Mouse (Mus musculus): Measurements from ENCODE around the gene C1ql4. TPM values are rescaled to one million over a fixed set of nuclear protein-coding genes. Genes with fewer than 3 reads are reported as not detected.
A peak's percentile ranks its signal among the peaks of the same experiment; 100 is the strongest.

Gene C1ql4
- polyA plus RNA-seq, 1 experiment: 0.07 TPM

DNA sequence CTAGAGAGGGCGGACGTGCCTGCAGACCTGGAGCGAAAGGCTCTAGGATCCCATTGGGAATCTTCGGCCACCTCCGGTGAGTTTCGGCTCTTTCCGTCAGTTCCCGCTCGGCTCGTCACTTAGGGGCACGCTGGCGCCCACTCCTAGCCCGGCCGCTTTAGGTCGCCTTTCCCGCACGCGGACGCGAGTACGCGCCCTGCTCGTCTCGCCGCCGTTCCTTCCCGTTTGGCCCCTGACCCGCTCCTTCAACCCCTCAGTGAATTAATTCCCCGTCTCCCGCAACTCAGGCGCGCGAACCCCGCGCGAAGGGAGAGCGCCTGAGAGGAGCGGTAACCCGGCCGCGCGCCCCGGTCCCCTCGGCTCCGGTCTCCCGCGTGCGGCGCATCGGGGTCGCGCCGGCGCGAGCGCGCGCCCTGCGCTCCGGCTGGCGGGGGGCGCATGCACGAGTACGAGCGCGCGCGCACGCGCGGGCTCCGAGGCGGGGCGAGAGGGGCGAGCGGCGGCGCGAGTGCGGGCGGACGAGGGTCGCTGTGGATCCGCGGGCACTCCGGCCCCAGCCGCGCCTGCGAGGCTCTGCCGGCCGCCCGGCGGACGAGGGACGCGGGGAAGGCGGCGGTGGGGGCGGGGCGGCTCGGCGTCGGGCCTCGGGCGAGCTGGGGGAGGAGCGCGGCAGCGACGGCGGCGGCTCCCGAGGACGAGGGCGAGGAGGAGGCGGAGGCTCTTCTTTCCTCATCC is 38.6 kb upstream of the C1ql4 start:
- H3ac ChIP-seq (ENCODE audit: control insufficient read depth, insufficient read length, low read depth): peak overlapping the region; percentile 80
- no peak for TF ChIP-seq MYOD1 (IDR thresholded peaks at IDR 0.05; ENCODE audit: control insufficient read depth, insufficient read length, low read depth)
- peak; percentile 78 for TF ChIP-seq MAX (IDR thresholded peaks at IDR 0.05)
- no peak for TF ChIP-seq MYOG (IDR thresholded peaks at IDR 0.05; ENCODE audit: control insufficient read depth, extremely low read depth, insufficient read length)
- H3K4me3 ChIP-seq (ENCODE audit: insufficient read depth, poor library complexity, severe bottlenecking): peak overlapping the region; percentile 96
- no peaks in the 10 kb centered on the region for H3K36me3 ChIP-seq (ENCODE audit: control insufficient read depth, insufficient read depth)
- no peaks in the 10 kb centered on the region for H3K27me3 ChIP-seq (ENCODE audit: control insufficient read depth, insufficient read depth, insufficient read length)
- peaks cover 16% of the 10 kb centered on the region for H3K79me3 ChIP-seq (ENCODE audit: low read depth)
- peaks cover 47% of the 10 kb centered on the region for H3K79me2 ChIP-seq (ENCODE audit: control insufficient read depth, insufficient read depth)

DNA sequence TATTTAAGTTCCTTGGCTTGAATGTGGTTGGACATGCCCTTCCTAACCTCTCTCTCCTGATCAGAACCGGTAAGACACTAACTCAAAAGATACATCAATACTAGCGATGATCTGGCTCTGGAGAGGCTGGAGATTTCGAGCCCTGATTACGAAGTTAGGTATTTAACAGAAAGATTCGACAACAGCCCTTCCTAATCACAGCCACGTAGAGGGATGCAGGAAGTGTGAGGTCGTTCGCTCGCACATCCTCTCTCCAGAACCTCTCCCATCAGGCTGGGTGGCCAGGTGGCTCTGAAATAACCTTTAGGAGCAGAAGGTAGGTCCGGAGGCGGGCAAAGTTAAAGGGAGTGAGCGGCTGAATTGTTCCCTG is 38.1 kb upstream of the C1ql4 start, which contains the start of gene Spats2:
Gene Spats2, plus strand, starts transcription at position 206 of the 370 bp plus-strand sequence.
- TF ChIP-seq MAX (IDR thresholded peaks at IDR 0.05): no peak
- TF ChIP-seq USF1 (IDR thresholded peaks at IDR 0.05; ENCODE audit: low read depth): no peak
- no peak for TF ChIP-seq MYOG (IDR thresholded peaks at IDR 0.05; ENCODE audit: control insufficient read depth, extremely low read depth, insufficient read length)
- no peak for TF ChIP-seq CEBPB (IDR thresholded peaks at IDR 0.05; ENCODE audit: low read depth)
- TF ChIP-seq CTCF (IDR thresholded peaks at IDR 0.05; ENCODE audit: control insufficient read depth, insufficient read depth, insufficient read length): no peak
- TF ChIP-seq MYOD1 (IDR thresholded peaks at IDR 0.05; ENCODE audit: control insufficient read depth, insufficient read length, low read depth): no peak
- TF ChIP-seq FOSL1 (IDR thresholded peaks at IDR 0.05; ENCODE audit: insufficient read depth, low read length, poor library complexity, severe bottlenecking): no peak

DNA sequence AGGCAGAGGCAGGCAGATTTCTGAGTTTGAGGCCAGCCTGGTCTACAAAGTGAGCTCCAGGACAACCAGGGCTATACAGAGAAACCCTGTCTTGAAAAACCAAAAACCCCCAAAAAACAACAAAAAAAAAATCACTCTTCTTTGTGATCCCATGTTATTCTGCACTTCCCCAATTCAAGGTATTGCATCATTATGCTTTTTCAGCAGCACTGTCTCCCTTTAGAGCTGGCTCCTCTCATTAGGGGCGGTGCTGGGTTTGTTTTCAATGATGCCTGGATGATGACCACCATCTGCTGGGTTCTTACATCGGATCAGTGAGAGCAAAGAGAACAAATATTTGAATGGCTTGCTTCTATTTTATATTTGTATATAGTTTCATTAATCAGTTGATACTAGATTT is 35.0 kb upstream of the C1ql4 start:
- Histone ChIP-seq H3K79me3 (ENCODE audit: low read depth) (peaks cover 8% of the 10 kb centered on the region), H3K36me3 (ENCODE audit: control insufficient read depth, insufficient read depth) (no peaks in the 10 kb centered on the region), H3K27me3 (ENCODE audit: control insufficient read depth, insufficient read depth, insufficient read length) (no peaks in the 10 kb centered on the region), H3K4me3 (ENCODE audit: insufficient read depth, poor library complexity, severe bottlenecking) (no peak overlapping the region), H3K79me2 (ENCODE audit: control insufficient read depth, insufficient read depth) (peaks cover 11% of the 10 kb centered on the region), H3ac (ENCODE audit: control insufficient read depth, insufficient read length, low read depth) (no peak overlapping the region)
- TF ChIP-seq USF1 (IDR thresholded peaks at IDR 0.05; ENCODE audit: low read depth) (no peak), FOSL1 (IDR thresholded peaks at IDR 0.05; ENCODE audit: insufficient read depth, low read length, poor library complexity, severe bottlenecking) (no peak), MYOG (IDR thresholded peaks at IDR 0.05; ENCODE audit: control insufficient read depth, extremely low read depth, insufficient read length) (no peak), MYOD1 (IDR thresholded peaks at IDR 0.05; ENCODE audit: control insufficient read depth, insufficient read length, low read depth) (no peak), MAX (IDR thresholded peaks at IDR 0.05) (no peak), CTCF (IDR thresholded peaks at IDR 0.05; ENCODE audit: control insufficient read depth, insufficient read depth, insufficient read length) (no peak), CEBPB (IDR thresholded peaks at IDR 0.05; ENCODE audit: low read depth) (no peak)

More for the DNA sequence above, 38.1 kb upstream of the C1ql4 start, which contains the start of gene Spats2:
- Histone ChIP-seq H3K4me3 (ENCODE audit: insufficient read depth, poor library complexity, severe bottlenecking) (peak within 1 kb of the TSS; percentile 96), H3K27me3 (ENCODE audit: control insufficient read depth, insufficient read depth, insufficient read length) (no peaks in the 10 kb centered on the region), H3K79me3 (ENCODE audit: low read depth) (peaks cover 16% of the 10 kb centered on the region), H3ac (ENCODE audit: control insufficient read depth, insufficient read length, low read depth) (peak within 1 kb of the TSS; percentile 80), H3K36me3 (ENCODE audit: control insufficient read depth, insufficient read depth) (no peaks in the 10 kb centered on the region), H3K79me2 (ENCODE audit: control insufficient read depth, insufficient read depth) (peaks cover 42% of the 10 kb centered on the region)

DNA sequence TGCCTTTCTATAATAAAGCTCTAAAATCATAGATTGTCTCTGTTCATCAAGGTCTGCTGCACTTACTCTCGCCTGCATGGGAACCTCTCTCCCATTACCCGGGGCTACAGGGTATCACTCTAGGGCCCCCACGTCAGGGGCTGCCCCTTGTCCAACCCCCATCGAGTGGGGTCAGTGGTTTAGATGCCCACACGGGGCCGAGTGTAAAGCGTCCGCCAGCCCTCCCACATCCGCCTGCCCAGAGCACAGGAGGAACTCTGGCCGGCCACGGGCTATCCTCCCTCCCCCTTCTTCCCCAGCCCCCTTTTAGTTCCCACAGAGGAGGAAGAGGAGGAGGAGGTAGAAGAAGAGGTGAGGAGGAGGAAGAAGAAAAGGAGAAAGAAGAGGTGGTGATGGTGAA is 33.2 kb upstream of the C1ql4 start:
- Histone ChIP-seq H3K79me2 (ENCODE audit: control insufficient read depth, insufficient read depth) (no peaks in the 10 kb centered on the region), H3K36me3 (ENCODE audit: control insufficient read depth, insufficient read depth) (no peaks in the 10 kb centered on the region)

DNA sequence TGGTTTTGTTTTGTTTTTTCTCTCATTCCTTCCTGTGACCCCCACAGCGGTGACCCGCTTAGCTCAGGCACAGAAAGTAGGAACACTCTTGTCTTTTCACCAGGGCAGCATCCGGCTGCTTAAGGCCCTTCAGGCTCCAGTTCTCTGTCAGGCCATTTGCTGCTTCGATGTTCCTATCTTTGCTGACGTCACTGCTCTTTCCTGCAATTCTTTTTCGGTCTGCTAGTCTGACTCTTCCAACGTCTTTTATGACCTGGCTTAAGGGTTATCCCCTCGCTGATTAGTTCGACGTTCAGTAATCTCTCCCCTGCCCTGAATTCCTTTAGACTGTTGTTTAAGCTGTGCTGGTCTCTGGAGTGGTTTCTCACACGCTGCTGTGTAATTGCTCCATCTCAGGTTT is 28.9 kb upstream of the C1ql4 start:
- TF ChIP-seq CEBPB (IDR thresholded peaks at IDR 0.05; ENCODE audit: low read depth) (no peak), MYOG (IDR thresholded peaks at IDR 0.05; ENCODE audit: control insufficient read depth, extremely low read depth, insufficient read length) (no peak), MYOD1 (IDR thresholded peaks at IDR 0.05; ENCODE audit: control insufficient read depth, insufficient read length, low read depth) (no peak), USF1 (IDR thresholded peaks at IDR 0.05; ENCODE audit: low read depth) (no peak), MAX (IDR thresholded peaks at IDR 0.05) (no peak), FOSL1 (IDR thresholded peaks at IDR 0.05; ENCODE audit: insufficient read depth, low read length, poor library complexity, severe bottlenecking) (no peak), CTCF (IDR thresholded peaks at IDR 0.05; ENCODE audit: control insufficient read depth, insufficient read depth, insufficient read length) (no peak)
- Histone ChIP-seq H3K36me3 (ENCODE audit: control insufficient read depth, insufficient read depth) (no peaks in the 10 kb centered on the region), H3K4me3 (ENCODE audit: insufficient read depth, poor library complexity, severe bottlenecking) (no peak overlapping the region), H3ac (ENCODE audit: control insufficient read depth, insufficient read length, low read depth) (no peak overlapping the region), H3K79me2 (ENCODE audit: control insufficient read depth, insufficient read depth) (no peaks in the 10 kb centered on the region), H3K27me3 (ENCODE audit: control insufficient read depth, insufficient read depth, insufficient read length) (no peaks in the 10 kb centered on the region), H3K79me3 (ENCODE audit: low read depth) (no peaks in the 10 kb centered on the region)

More for the DNA sequence above, 33.2 kb upstream of the C1ql4 start:
- H3K27me3 ChIP-seq (ENCODE audit: control insufficient read depth, insufficient read depth, insufficient read length): no peaks in the 10 kb centered on the region
- H3ac ChIP-seq (ENCODE audit: control insufficient read depth, insufficient read length, low read depth): no peak overlapping the region
- H3K79me3 ChIP-seq (ENCODE audit: low read depth): no peaks in the 10 kb centered on the region
- H3K4me3 ChIP-seq (ENCODE audit: insufficient read depth, poor library complexity, severe bottlenecking): no peak overlapping the region
- TF ChIP-seq FOSL1 (IDR thresholded peaks at IDR 0.05; ENCODE audit: insufficient read depth, low read length, poor library complexity, severe bottlenecking): no peak
- no peak for TF ChIP-seq CEBPB (IDR thresholded peaks at IDR 0.05; ENCODE audit: low read depth)
- TF ChIP-seq USF1 (IDR thresholded peaks at IDR 0.05; ENCODE audit: low read depth): no peak
- TF ChIP-seq MAX (IDR thresholded peaks at IDR 0.05): no peak
- no peak for TF ChIP-seq MYOG (IDR thresholded peaks at IDR 0.05; ENCODE audit: control insufficient read depth, extremely low read depth, insufficient read length)
- TF ChIP-seq MYOD1 (IDR thresholded peaks at IDR 0.05; ENCODE audit: control insufficient read depth, insufficient read length, low read depth): no peak
- no peak for TF ChIP-seq CTCF (IDR thresholded peaks at IDR 0.05; ENCODE audit: control insufficient read depth, insufficient read depth, insufficient read length)

All from C2C12 (cell line).